Mouse (Mus musculus) limb, embryonic 14.5 days (tissue): ENCODE results near the gene Htra3. TPM values are rescaled to one million over a fixed set of nuclear protein-coding genes. Genes with fewer than 3 reads are reported as not detected.
A peak's percentile ranks its signal among the peaks of the same experiment; 100 is the strongest.

Experiments used
- ATAC-seq: fragments of 200-750 bp; cut with Nextera tagmentation; 2 replicates; pipeline ENCODE4 v1.8.0; 2017; ENCODE audit warnings: low read depth, moderate number of reproducible peaks, moderate TSS enrichment; ENCODE audit not compliant: low FRiP score
- DNase-seq: peaks from one replicate; pipeline ENCODE4 v3.0.0-alpha.2; 2015; ENCODE audit warnings: low spot score
- H3K27ac ChIP-seq: fragments of 300-500 bp; sonication (generic); replicated peaks from 2 replicates; pipeline ENCODE4 v1.5.1; 2014; ENCODE audit warnings: low read depth, mild to moderate bottlenecking, low read length, moderate library complexity, mixed read lengths
- H3K27me3 ChIP-seq: fragments of 300-500 bp; sonication (generic); 2 replicates; pipeline ENCODE4 v1.6.1; 2014; ENCODE audit warnings: low read length, mixed read lengths; ENCODE audit not compliant: control insufficient read depth, insufficient read depth
- H3K36me3 ChIP-seq: fragments of 300-500 bp; sonication (generic); 2 replicates; pipeline ENCODE4 v1.6.1; 2014; ENCODE audit warnings: mild to moderate bottlenecking, low read length, moderate library complexity, mixed read lengths; ENCODE audit not compliant: control insufficient read depth, insufficient read depth
- H3K4me1 ChIP-seq: fragments of 300-500 bp; sonication (generic); 2 replicates; pipeline ENCODE4 v1.6.1; 2014; ENCODE audit warnings: antibody characterized with exemption, low read length, mixed read lengths; ENCODE audit not compliant: control insufficient read depth, insufficient read depth
- H3K4me2 ChIP-seq: fragments of 300-500 bp; sonication (generic); replicated peaks from 2 replicates; pipeline ENCODE4 v1.6.1; 2014; ENCODE audit warnings: low read depth, mild to moderate bottlenecking, low read length, moderate library complexity; ENCODE audit not compliant: severe bottlenecking
- H3K4me3 ChIP-seq: fragments of 300-500 bp; sonication (generic); replicated peaks from 2 replicates; pipeline ENCODE4 v1.5.1; 2014; ENCODE audit warnings: low read length
- H3K9ac ChIP-seq: fragments of 300-500 bp; sonication (generic); 2 replicates; pipeline ENCODE4 v1.6.1; 2014; ENCODE audit warnings: mild to moderate bottlenecking, low read depth, low read length, moderate library complexity; ENCODE audit not compliant: severe bottlenecking
- H3K9me3 ChIP-seq: fragments of 300-500 bp; sonication (generic); 2 replicates; pipeline ENCODE4 v1.6.1; 2016; ENCODE audit warnings: low read length; ENCODE audit not compliant: control insufficient read depth
- POLR2A ChIP-seq: fragments of 200-500 bp; IDR thresholded peaks from 2 replicates; pipeline ENCODE4 v1.8.0; 2012; ENCODE audit warnings: inconsistent platforms, mild to moderate bottlenecking, moderate library complexity, borderline replicate concordance; ENCODE audit not compliant: insufficient read depth, insufficient read length; ENCODE audit errors: extremely low read depth
- WGBS: fragments of 180-500 bp; shearing (Covaris S2); extraction: QIAGEN DNeasy Blood & Tissue Kit; methylation state at CpG from one replicate; pipeline ENCODE4 v1.1.7; 2014; 5-methylcytosine and 5-hydroxymethylcytosine counted together
- polyA plus RNA-seq, 2 experiments: library from polyadenylated mRNA; depleted of rRNA in 1 of 2; stranded (reverse) in 1 of 2; unstranded in 1 of 2; fragments of >200 nt; fragmentation: Nextera tagmentation in 1 of 2; extraction: Ambion mirVana in 1 of 2; gene quantifications; 2 replicates each; pipeline versions ENCODE4 v1.2.1 to v1.2.3; 2012 to 2014

Gene Htra3
- polyA plus RNA-seq, 2 experiments = 48.8 to 59.2 TPM

- H3K36me3 ChIP-seq = no peaks in the 10 kb centered on the region
- DNase-seq (no peak), ATAC-seq (no peak)
- H3K27ac ChIP-seq = no peak overlapping the region
- no peaks in the 10 kb centered on the region for H3K4me1 ChIP-seq
- H3K9ac ChIP-seq = no peak overlapping the region
- no peak overlapping the region for H3K4me3 ChIP-seq
- H3K9me3 ChIP-seq = no peaks in the 10 kb centered on the region
- no peak for TF ChIP-seq POLR2A
- no peaks in the 10 kb centered on the region for H3K27me3 ChIP-seq
- no peak overlapping the region for H3K4me2 ChIP-seq
These were observed 50.2 kb downstream of the Htra3 start for GRCm38 (mm10) chr5:35629333-35629732.

GRCm38 (mm10) chr5:35628685-35629084 is 50.9 kb downstream of the Htra3 start:
- Histone ChIP-seq H3K27ac (no peak overlapping the region), H3K4me2 (no peak overlapping the region), H3K4me1 (no peaks in the 10 kb centered on the region), H3K36me3 (no peaks in the 10 kb centered on the region), H3K9ac (no peak overlapping the region), H3K9me3 (no peaks in the 10 kb centered on the region), H3K27me3 (no peaks in the 10 kb centered on the region), H3K4me3 (no peak overlapping the region)
- ATAC-seq (peak; percentile 62), DNase-seq (peak; percentile 54)
- 31% methylated on average over 1 of the region's 1 CpGs for WGBS
- no peak for TF ChIP-seq POLR2A

GRCm38 (mm10) chr5:35627307-35627840 is 52.2 kb downstream of the Htra3 start:
- Histone ChIP-seq H3K4me2 (no peak overlapping the region), H3K9me3 (no peaks in the 10 kb centered on the region), H3K4me3 (no peak overlapping the region), H3K27me3 (no peaks in the 10 kb centered on the region), H3K36me3 (no peaks in the 10 kb centered on the region), H3K27ac (no peak overlapping the region), H3K9ac (no peak overlapping the region), H3K4me1 (no peaks in the 10 kb centered on the region)
- no peak for DNase-seq
- 54% methylated on average over 7 of the region's 7 CpGs for WGBS
- no peak for ATAC-seq
- TF ChIP-seq POLR2A = no peak

GRCm38 (mm10) chr5:35626408-35626807 is 53.2 kb downstream of the Htra3 start:
- Histone ChIP-seq H3K27me3 (no peaks in the 10 kb centered on the region), H3K36me3 (no peaks in the 10 kb centered on the region), H3K9ac (no peak overlapping the region), H3K4me2 (no peak overlapping the region), H3K4me3 (no peak overlapping the region), H3K27ac (no peak overlapping the region), H3K9me3 (no peaks in the 10 kb centered on the region), H3K4me1 (0 out of 2 replicates have a peak, but pooled peaks cover 2% of the 10 kb centered on the region)
- WGBS = 83% methylated on average over 2 of the region's 2 CpGs
- DNase-seq (no peak), ATAC-seq (no peak)
- TF ChIP-seq POLR2A = no peak

- no peak overlapping the region for H3K27ac ChIP-seq
- peak; percentile 14; the same call in 1 of the 2 replicates for ATAC-seq
- no peak overlapping the region for H3K4me3 ChIP-seq
- peaks cover 10% of the 10 kb centered on the region; the same call in 1 of the 2 replicates for H3K4me1 ChIP-seq
- H3K4me2 ChIP-seq = no peak overlapping the region
- DNase-seq = peak; percentile 35
- no peaks in the 10 kb centered on the region for H3K9me3 ChIP-seq
- no peaks in the 10 kb centered on the region for H3K27me3 ChIP-seq
- no peaks in the 10 kb centered on the region for H3K36me3 ChIP-seq
- TF ChIP-seq POLR2A = no peak
- 48% methylated on average over 4 of the region's 4 CpGs for WGBS
- no peak overlapping the region for H3K9ac ChIP-seq
These were observed 54.8 kb downstream of the Htra3 start for GRCm38 (mm10) chr5:35624751-35625239.

- DNase-seq (no peak), ATAC-seq (no peak)
- Histone ChIP-seq H3K27ac (no peak overlapping the region), H3K4me2 (no peak overlapping the region), H3K9ac (no peak overlapping the region), H3K27me3 (no peaks in the 10 kb centered on the region), H3K36me3 (no peaks in the 10 kb centered on the region), H3K4me1 (peaks cover 10% of the 10 kb centered on the region; the same call in 1 of the 2 replicates), H3K4me3 (no peak overlapping the region), H3K9me3 (no peaks in the 10 kb centered on the region)
- no peak for TF ChIP-seq POLR2A
These were observed 55.8 kb downstream of the Htra3 start for GRCm38 (mm10) chr5:35623831-35624230.
